Mouse (Mus musculus): Measurements from ENCODE around the gene Zfp946. TPM values are rescaled to one million over a fixed set of nuclear protein-coding genes. Genes with fewer than 3 reads are reported as not detected.

Gene Zfp946
- polyA plus RNA-seq (2012): 4.3 and 5.2 TPM in 2 replicates

DNA sequence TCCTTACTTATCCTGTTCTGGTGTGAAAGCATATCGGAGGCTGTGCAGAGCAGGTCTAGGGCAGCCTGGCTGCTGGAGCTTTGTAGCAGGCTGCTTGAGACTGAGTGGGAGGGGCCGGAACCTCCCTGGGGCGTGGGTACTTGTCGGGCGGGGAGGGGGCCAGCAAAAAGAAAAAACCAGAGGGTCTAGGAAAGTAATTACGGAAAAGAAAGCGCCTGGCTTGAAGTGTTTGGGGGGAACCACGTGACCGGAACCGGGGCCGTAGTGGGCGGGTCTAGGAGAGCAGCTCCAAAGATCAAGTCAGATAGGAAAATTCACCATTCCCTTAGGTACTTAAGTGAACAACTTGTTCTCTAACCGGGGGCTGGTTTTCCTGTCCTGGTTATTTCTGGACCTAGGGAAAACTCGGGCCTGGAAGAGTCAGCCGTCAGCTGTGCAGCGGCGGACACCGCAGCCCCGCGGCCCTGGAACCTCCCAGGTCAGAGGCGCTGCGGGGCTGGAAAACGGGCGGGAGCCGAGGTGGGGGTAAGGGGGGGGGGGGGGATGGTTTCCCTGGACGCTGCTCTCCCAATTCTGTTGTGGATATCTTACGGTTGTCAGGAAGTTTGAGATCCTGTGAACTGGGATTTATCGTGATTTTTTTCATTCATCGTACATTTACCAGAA is at the start of gene Zfp946:
Gene Zfp946 (plus strand): TSS at position 271 of the 666 bp plus-strand sequence.
- TF ChIP-seq GATA1 (IDR thresholded peaks at IDR 0.05; ENCODE audit: low read length): no peak

DNA sequence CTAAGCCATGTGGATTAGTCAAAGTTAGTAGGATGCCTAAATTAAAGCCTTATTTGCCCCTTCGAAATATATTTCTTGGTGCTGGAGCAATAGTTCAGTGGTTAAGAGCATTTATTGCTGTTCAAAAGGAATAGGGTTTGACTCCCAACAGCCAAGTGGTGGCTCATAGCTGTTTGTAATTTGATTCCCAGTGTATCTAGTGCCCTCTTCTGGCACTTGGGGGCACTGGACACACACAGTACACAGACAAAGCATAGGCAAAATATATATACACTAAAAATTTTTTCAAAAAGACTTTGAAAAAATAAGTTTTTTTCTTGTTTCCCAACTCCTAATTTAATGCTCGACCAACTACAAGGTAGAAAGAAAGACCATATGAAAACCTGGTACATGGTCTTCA is 13.3 kb upstream of the Zfp946 start:
- no peak for TF ChIP-seq GATA1 (IDR thresholded peaks at IDR 0.05; ENCODE audit: low read length)

DNA sequence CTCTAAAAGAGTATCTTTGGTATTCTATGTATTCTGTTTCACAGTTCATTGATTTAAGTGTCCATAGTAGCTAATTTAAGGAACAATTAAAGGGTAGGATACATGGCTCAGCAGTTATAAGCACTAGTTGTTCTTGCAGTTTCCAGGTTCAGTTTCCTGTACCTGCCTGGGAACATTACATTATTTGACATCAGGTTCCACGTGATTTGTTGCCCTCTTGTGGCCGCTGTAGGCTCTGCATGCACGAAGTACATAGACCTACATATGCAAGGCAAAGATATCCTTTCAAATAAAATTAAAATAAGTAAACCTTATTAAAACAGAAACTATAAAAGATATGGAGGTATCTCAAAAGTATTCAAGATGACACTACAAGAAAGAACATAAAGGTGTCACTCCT is 6.5 kb upstream of the Zfp946 start:
- no peak for TF ChIP-seq GATA1 (IDR thresholded peaks at IDR 0.05; ENCODE audit: low read length)

GRCm38 (mm10) chr17:22424636-22425354 is 773 bp downstream of the Zfp946 start:
- no peak for TF ChIP-seq GATA1 (IDR thresholded peaks at IDR 0.05; ENCODE audit: low read length)

DNA sequence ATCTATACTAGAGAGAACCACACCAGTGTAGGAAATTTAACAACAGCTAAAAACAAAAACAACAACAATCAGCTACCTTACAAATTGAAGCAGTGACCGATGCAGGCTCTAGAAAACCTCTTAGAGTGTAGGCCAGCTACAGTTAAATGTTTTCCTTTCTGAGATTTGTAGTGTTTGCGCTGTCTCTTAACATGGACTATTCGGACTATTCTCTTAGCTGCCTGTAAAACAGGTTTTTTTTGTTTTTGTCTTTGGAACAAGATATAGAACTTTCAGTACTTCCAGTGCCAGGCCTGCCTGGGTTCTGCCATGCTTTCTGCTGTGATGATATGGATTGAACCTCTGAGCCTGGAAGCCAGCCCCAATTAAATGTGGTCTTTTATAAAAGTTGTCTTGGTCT is 23.7 kb downstream of the Zfp946 start:
- no peak for TF ChIP-seq GATA1 (IDR thresholded peaks at IDR 0.05; ENCODE audit: low read length)

DNA sequence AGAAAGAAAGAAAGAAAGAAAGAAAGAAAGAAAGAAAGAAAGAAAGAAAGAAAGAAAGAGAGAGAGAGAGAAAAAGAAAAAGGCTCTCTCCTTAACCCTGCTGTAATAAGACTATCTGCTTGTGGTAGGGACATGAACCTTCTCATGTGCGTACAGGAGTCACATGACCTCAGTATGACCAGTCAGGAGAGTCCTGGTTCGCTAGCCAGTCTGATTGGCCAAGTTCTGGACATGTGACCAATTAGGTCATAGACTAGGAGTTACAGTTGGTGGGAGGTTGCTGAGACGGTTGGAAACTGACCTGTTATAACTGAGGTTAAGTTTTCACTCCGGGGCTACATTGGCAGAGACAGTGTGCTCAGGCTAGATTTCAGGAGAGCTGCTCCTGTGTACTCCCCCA is 73.1 kb downstream of the Zfp946 start:
- no peak for TF ChIP-seq GATA1 (IDR thresholded peaks at IDR 0.05; ENCODE audit: low read length)

Other genes with a start within 250 kb of the Zfp946 start
- gene Zfp994, start 198.6 kb upstream of the Zfp946 start, polyA plus RNA-seq (2012): 0.16 and 0.21 TPM in 2 replicates
- gene CT030661.1, start 109.4 kb upstream of the Zfp946 start, polyA plus RNA-seq (2012): 0.39 and 0.87 TPM in 2 replicates
- 1.1 and 1.7 TPM in 2 replicates for gene Zfp944, start 62.8 kb upstream of the Zfp946 start, polyA plus RNA-seq (2012)
- gene Zfp758, start 62.8 kb upstream of the Zfp946 start, polyA plus RNA-seq (2012): 0.10 and 0.11 TPM in 2 replicates
- gene Vmn2r111, start 149.3 kb downstream of the Zfp946 start, polyA plus RNA-seq (2012): not detected in 2 replicates
- not detected in 2 replicates for gene Vmn2r112, start 176.7 kb downstream of the Zfp946 start, polyA plus RNA-seq (2012)